Mouse (Mus musculus) midbrain, postnatal 0 days (tissue): Measurements from ENCODE around the gene Hprt. TPM values are rescaled to one million over a fixed set of nuclear protein-coding genes. Genes with fewer than 3 reads are reported as not detected.

Experiments
- ATAC-seq: fragments of 200-750 bp; cut with Nextera tagmentation; 2 replicates; pipeline ENCODE4 v1.8.0; 2017; ENCODE audit warnings: moderate number of reproducible peaks, mild to moderate bottlenecking, moderate TSS enrichment, moderate library complexity; ENCODE audit not compliant: low FRiP score
- DNase-seq: peaks from one replicate; pipeline ENCODE4 v3.0.0-alpha.2; 2015; ENCODE audit warnings: low spot score
- H3K27ac ChIP-seq: fragments of 300-500 bp; sonication (generic); 2 replicates; pipeline ENCODE4 v1.5.1; 2014; ENCODE audit warnings: low read depth, mild to moderate bottlenecking, low read length, mixed read lengths
- H3K27me3 ChIP-seq: fragments of 300-500 bp; sonication (generic); 2 replicates; pipeline ENCODE4 v1.6.1; 2014; ENCODE audit warnings: low read length, control low read depth, mixed read lengths; ENCODE audit not compliant: insufficient read depth
- H3K36me3 ChIP-seq: fragments of 300-500 bp; sonication (generic); 2 replicates; pipeline ENCODE4 v1.6.1; 2014; ENCODE audit warnings: low read length, control low read depth, mixed read lengths; ENCODE audit not compliant: insufficient read depth
- H3K4me1 ChIP-seq: fragments of 300-500 bp; sonication (generic); 2 replicates; pipeline ENCODE4 v1.6.1; 2014; ENCODE audit warnings: mild to moderate bottlenecking, control low read depth, antibody characterized with exemption, low read length, mixed read lengths; ENCODE audit not compliant: insufficient read depth
- H3K4me2 ChIP-seq: fragments of 300-500 bp; sonication (generic); 2 replicates; pipeline ENCODE4 v1.6.1; 2014; ENCODE audit warnings: low read depth, mild to moderate bottlenecking, low read length, mixed read lengths; ENCODE audit not compliant: poor library complexity, severe bottlenecking
- H3K4me3 ChIP-seq: fragments of 300-500 bp; sonication (generic); 2 replicates; pipeline ENCODE4 v1.5.1; 2014; ENCODE audit warnings: low read depth, mild to moderate bottlenecking, low read length, moderate library complexity
- H3K9ac ChIP-seq: fragments of 300-500 bp; sonication (generic); replicated peaks from 2 replicates; pipeline ENCODE4 v1.6.1; 2014; ENCODE audit warnings: mild to moderate bottlenecking, low read length, moderate library complexity, mixed read lengths; ENCODE audit not compliant: poor library complexity, severe bottlenecking
- H3K9me3 ChIP-seq: fragments of 300-500 bp; sonication (generic); 2 replicates; pipeline ENCODE4 v1.6.1; 2016; ENCODE audit warnings: low read length, control low read depth
- CTCF ChIP-seq: IDR thresholded peaks from 2 replicates; pipeline ENCODE4 v1.5.1; 2016; ENCODE audit warnings: antibody characterized with exemption, mild to moderate bottlenecking
- WGBS: fragments of 180-500 bp; shearing (Covaris S2); extraction: QIAGEN DNeasy Blood & Tissue Kit; methylation state at CpG from one replicate; pipeline ENCODE4 v1.1.7; 2014; 5-methylcytosine and 5-hydroxymethylcytosine counted together
- polyA plus RNA-seq: library from polyadenylated mRNA; unstranded; fragments of >200 nt; fragmentation: Nextera tagmentation; extraction: Ambion mirVana; gene quantifications from 2 replicates; pipeline ENCODE4 v1.2.1, GENCODE M21; 2015
- total RNA-seq: library from RNA; depleted of rRNA; stranded (reverse); fragments of >200 nt; gene quantifications from 2 replicates; pipeline ENCODE4 v1.2.3, GENCODE M21; 2014

Gene Hprt
- total and polyA plus RNA-seq, 2 experiments from 2014 or later: 46.5 to 179 TPM

DNA sequence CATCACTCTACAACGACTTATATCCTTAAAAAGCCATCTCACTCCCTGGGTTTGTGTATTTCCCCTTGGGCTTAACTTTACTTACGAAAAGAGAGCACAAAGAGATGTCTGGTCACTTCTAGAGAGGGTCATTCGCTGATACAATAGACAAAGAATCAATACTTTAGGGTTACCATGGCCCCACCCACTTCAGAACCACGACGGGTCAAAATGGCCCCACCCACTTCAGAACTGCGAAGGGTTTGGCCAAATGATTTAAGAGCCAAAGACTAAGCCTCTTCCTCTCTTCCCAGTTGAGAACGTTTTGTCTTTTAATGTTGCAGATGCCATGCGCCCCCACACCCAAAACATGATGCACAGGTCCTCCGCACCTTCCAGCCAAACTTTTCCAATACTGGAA is 67.8 kb downstream of the Hprt start:
- WGBS: 17% methylated on average over 9 of the region's 9 CpGs

DNA sequence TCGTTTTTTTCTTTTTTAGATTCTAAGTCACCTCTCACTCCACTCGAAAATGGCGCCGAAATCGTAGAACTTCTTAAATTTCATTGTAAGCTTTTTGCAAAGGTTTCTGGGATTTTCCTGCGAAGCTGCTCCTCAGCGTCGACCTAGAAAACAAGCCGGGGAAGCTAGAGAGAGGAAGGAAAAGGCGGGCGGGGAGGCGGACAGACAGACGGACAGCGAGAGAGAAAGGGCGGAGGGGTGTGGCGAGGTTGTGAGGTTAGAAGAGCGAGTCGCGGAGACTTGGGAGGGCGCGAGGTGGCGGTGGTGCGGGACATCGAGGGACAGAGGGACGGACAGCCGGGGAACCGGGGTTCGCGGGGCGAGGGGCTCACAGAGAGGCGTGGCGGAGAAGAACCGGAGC is 68.7 kb downstream of the Hprt start:
- Histone ChIP-seq H3K9me3 (no peaks in the 10 kb centered on the region), H3K36me3 (no peaks in the 10 kb centered on the region), H3K4me3 (peak overlapping the region; percentile 44), H3K27ac (no peak overlapping the region), H3K4me2 (peak overlapping the region; percentile 65), H3K4me1 (no peaks in the 10 kb centered on the region), H3K9ac (peak overlapping the region; percentile 54), H3K27me3 (no peaks in the 10 kb centered on the region)
- WGBS: 23% methylated on average over 20 of the region's 33 CpGs
- DNase-seq: peak; percentile 44
- peak; percentile 60 for ATAC-seq
- no peak for TF ChIP-seq CTCF

More for the DNA sequence above, 67.8 kb downstream of the Hprt start:
- peak overlapping the region; percentile 44 for H3K4me3 ChIP-seq
- no peak for DNase-seq
- TF ChIP-seq CTCF: no peak
- peak overlapping the region; percentile 65; the same call in 1 of the 2 replicates for H3K4me2 ChIP-seq
- H3K4me1 ChIP-seq: no peaks in the 10 kb centered on the region
- no peak for ATAC-seq
- no peak overlapping the region for H3K9ac ChIP-seq
- no peaks in the 10 kb centered on the region for H3K36me3 ChIP-seq
- H3K27me3 ChIP-seq: no peaks in the 10 kb centered on the region
- no peaks in the 10 kb centered on the region for H3K9me3 ChIP-seq
- H3K27ac ChIP-seq: no peak overlapping the region

DNA sequence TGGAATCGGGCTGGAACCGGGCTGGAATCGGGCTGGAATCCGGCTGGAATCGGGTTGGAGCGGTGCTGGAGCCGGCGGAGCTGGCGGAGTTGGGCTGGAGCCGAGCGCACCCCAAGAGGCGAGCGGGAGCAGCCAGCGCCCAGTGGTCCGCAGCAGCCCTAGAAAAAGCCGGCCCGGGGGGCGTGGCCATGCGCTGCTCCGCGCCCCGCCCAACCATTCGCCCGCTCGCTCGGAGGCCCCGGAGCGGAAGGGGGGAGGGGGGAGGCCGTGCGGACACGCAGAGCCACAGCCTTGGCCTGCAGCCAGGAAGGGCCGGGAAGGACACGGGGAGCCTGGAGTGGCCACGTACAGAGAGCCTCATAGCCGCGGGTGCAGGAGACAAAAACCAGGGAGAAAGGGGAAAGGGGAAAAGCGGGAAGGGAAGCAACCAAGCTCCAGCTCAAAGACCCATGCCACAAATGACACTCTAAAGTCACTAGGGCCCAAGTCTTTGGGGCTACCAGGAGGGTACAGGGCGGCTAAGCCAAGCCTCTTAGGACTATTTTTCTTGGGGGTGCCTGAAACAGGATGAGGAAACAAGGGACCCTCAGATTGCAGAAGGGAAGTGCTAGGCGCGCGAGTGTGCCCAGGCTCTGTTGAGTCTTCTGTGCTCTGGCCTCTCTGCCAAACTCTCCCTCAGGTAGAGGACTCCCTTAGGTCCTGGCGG is 69.3 kb downstream of the Hprt start:
- Histone ChIP-seq H3K4me1 (no peaks in the 10 kb centered on the region), H3K9ac (peak overlapping the region; percentile 54), H3K4me2 (peak overlapping the region; percentile 65), H3K27me3 (no peaks in the 10 kb centered on the region), H3K27ac (no peak overlapping the region), H3K4me3 (peak overlapping the region; percentile 44), H3K36me3 (no peaks in the 10 kb centered on the region), H3K9me3 (no peaks in the 10 kb centered on the region)
- DNase-seq (peak; percentile 63), ATAC-seq (peak; percentile 85)
- 19% methylated on average over 28 of the region's 42 CpGs for WGBS
- TF ChIP-seq CTCF: no peak

DNA sequence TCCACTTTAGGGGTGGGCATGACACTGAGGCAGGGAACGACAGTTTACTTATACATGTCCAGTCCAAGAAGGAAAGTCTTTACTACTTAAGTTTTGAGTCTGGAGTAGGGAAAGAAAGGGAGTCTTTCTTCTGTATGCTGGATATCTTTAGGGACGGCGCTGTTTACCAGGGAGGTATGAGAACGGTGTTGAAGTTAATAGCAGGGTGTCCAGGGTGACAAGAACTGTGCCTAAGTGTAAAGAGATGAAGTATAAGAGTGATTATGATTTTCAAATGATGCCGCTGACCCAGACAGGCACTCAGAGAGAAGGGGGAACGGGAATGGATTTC is 69.8 kb downstream of the Hprt start:
- Histone ChIP-seq H3K36me3 (no peaks in the 10 kb centered on the region), H3K4me2 (peak overlapping the region; percentile 65), H3K4me3 (no peak overlapping the region; the same call in 1 of the 2 replicates), H3K9me3 (no peaks in the 10 kb centered on the region), H3K27ac (no peak overlapping the region), H3K4me1 (no peaks in the 10 kb centered on the region), H3K9ac (no peak overlapping the region), H3K27me3 (no peaks in the 10 kb centered on the region)
- TF ChIP-seq CTCF: no peak
- ATAC-seq (no peak), DNase-seq (no peak)
- 36% methylated on average over 6 of the region's 6 CpGs for WGBS

DNA sequence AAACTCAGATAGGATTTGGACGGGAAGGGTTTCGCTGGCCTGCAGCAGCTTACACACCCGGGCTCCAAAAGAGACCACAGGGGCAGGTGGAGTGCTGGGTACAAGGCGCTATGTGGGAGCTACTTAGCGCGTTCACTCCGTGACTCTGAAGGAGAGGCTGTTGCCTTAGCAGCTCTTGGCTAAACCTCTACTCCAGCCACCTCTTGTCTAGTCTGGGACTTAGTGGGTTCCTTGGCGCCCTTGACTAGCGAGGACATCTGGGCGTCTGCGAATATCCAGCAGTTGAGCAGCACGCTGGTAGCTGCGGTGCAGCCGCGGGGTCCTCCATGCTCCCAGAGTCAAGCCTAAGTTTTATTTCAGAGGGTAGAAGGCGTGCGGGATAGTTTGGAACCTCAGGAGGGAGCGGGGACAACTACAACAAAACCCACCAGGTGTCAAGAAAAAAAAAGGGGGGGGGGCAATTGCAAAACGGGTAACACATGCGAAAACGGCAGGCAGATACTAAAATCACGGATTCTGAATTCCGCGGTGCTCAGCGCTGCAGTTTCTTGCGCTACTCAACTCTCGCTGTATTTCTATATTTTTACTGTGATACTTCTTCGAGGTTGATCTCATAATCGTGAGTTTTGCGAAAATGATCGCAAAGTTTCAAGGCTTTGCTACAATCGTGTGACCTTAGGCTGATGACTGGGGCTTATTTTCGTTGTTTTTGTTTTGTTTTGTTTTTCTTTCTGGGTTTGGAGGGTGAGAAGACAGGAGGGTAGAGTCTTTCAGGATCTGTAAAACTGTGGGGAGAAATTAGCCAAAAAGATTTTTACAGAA is 70.7 kb downstream of the Hprt start:
- no peak for ATAC-seq
- Histone ChIP-seq H3K4me2 (peak overlapping the region; percentile 37), H3K9ac (no peak overlapping the region), H3K27ac (no peak overlapping the region), H3K9me3 (no peaks in the 10 kb centered on the region), H3K4me3 (peak overlapping the region; percentile 8), H3K4me1 (no peaks in the 10 kb centered on the region), H3K36me3 (no peaks in the 10 kb centered on the region), H3K27me3 (no peaks in the 10 kb centered on the region)
- DNase-seq: no peak
- no peak for TF ChIP-seq CTCF
- WGBS: 20% methylated on average over 33 of the region's 33 CpGs

DNA sequence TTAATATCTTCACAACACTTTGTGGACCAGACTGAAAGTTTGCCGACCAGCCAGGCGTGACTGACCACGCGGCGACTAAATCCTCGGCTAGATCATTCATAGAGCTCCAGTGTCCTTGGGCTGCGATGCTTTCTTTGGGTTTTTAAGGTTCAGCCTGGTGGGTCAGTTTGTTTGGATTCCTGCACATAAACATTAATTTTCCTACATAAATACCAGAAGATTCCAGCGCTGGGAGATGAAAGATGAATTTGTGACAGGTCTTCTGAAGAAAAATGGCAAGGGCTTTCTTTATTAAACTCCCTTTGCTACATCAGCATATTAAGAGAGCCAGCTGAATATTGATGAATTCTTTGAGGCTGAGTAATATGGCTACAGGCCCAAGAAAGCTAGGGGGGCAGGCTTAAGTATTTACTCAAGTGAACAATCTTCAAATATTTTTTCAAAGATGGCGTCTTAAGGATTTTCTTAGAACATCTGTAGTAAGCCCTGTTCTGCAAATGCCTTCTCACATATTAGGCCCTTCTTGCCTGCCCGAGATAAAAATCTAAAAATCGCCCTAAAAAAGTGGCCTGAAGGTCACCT is 71.6 kb downstream of the Hprt start:
- Histone ChIP-seq H3K27ac (no peak overlapping the region), H3K4me1 (no peaks in the 10 kb centered on the region), H3K36me3 (no peaks in the 10 kb centered on the region), H3K4me2 (no peak overlapping the region), H3K27me3 (no peaks in the 10 kb centered on the region), H3K9ac (no peak overlapping the region), H3K9me3 (no peaks in the 10 kb centered on the region), H3K4me3 (no peak overlapping the region)
- WGBS: 33% methylated on average over 11 of the region's 11 CpGs
- ATAC-seq (no peak), DNase-seq (no peak)
- TF ChIP-seq CTCF: no peak
